Mouse (Mus musculus) hindlimb bud, embryonic 11.5 days (tissue): Measurements from ENCODE around the gene Tmem104.

Experiments
- DNase-seq: peaks from one replicate; pipeline ENCODE4 v3.0.0-alpha.2; 2012; ENCODE audit warnings: low read depth, low spot score; ENCODE audit errors: extremely low spot score

Tmem104 gene

GRCm38 (mm10) chr11:115166776-115167175 lies 20.5 kb upstream of the Tmem104 start:
- DNase-seq = no peak

- no peak for DNase-seq
Observed at GRCm38 (mm10) chr11:115167631-115168249, 19.5 kb upstream of the Tmem104 start.

DNA sequence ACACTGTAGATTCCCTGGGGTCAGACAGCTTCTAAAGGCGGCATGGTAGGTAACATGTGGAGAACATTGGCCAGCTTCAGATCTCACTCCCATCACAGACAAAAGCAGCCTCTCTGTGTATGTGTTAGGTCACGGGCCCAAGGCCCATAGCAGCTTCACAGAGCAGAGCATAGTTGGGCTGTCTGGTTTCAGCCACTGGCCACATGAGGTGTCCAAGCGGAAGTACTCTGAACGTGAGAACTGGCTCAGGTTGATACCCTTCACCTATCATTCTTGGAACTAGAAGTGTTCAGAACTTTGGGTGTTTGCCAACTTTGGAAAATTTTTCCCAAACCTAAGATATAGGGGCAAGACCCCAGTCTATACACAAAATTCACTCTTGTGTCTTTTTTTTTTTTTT lies 17.9 kb upstream of the Tmem104 start:
- no peak for DNase-seq

- no peak for DNase-seq
Observed at GRCm38 (mm10) chr11:115171125-115171524, 16.2 kb upstream of the Tmem104 start.

- no peak for DNase-seq
Observed at GRCm38 (mm10) chr11:115172825-115173287, 14.4 kb upstream of the Tmem104 start.

DNA sequence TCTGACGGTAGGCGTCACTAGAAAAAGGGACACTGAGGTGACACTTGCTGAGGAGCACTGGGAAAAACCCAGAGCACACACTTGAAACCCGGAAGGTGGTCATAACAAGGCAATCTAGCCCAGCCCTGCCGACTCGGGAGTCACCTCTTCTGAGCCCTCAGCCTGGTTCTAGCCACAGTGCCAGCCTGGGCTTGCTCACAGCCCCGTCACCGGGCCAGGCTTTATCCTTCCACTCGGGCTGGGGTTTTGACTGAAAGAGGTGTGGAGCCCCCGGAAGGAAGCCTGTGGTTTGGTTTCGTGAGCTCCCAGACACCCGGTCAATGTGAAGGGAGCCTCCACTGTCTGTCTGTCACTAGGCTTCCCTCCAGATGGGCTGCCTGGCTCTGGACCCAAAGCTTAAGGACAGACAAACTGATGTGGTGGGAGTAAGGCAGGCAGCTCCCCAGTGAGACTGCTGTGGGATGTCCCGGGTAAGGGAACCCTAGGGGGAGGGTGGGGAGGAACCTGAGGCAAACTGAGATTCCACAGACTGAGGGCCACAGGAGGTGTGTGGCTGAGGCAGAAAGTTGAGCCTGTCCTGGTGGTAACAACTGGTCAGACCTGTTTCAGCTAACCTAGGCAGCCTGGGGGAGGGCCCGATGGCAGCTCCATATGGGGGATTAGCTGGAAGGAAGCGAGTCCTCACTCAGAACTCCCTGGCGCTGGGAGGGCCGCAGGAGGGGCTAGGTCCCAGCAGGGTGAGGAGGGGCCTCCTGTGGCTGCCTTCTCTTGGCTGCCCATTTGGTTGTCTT lies 13.5 kb upstream of the Tmem104 start:
- no peak for DNase-seq

DNA sequence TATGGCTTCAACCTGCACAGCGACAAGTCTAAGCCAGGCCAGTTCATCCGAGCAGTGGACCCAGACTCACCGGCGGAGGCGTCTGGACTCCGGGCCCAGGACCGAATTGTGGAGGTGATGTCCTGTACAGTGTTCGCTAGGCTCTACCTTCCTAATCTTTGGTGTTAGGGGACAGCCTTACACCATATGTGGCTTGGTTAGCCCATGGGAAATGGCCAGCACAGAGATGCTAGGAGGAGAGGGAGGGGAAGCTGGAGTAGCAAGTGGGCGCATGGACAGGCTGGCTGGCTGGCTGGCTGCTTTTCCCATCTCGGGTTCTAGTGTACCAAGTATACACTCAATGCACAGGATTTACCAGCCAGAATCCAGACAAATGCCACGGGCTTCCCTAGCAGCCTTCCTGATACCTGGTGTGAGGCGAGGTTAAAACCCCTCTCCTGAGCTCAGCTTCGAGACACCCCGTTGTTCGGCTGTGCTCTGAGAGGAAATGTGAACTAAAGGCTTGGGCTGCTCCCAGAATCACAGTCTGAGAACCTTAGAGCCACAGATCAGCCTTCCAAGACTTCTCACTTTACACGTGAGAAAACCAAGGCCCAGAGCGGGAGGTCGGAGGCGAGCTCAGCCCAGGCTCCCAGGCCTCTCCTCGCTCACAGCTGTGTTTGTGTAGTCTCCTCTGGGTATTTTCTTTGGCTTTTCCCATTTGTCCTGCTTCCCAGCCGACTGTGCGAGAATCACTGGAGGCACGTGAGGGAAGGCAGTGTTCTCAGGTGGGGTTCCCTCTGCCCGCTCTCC lies 10.7 kb upstream of the Tmem104 start:
- DNase-seq = no peak

DNA sequence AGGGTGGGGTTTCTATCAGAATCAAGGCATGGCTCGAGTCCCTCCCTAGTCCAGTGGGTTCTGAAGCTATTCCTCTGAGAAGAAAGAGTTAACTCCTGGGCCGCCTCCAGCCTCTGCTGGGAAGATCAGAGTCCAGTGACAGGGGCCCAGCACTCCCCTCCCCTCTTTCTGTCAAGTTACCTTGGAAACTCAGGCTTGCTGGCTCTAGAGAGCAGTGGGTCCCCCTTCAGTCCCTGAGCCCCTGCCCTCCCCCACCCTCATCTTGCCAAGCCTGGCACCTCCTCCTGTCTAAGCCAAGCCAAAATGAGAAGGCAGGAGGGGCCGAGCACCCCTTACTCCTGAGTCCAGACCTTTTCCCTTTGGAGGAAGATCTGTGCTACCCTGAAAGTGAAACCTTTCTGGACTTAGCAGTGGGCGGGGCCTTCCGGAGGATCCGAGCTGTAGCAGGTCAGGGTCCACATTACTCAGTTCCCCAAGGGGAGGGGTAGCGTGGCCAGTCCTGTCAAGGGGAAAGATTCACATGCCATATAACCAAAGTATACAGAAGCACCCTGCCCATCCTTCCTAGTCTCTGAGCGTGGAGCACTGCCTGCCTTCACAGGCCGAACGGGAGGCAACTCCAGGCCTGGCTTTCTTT lies 9.6 kb upstream of the Tmem104 start:
- no peak for DNase-seq

DNA sequence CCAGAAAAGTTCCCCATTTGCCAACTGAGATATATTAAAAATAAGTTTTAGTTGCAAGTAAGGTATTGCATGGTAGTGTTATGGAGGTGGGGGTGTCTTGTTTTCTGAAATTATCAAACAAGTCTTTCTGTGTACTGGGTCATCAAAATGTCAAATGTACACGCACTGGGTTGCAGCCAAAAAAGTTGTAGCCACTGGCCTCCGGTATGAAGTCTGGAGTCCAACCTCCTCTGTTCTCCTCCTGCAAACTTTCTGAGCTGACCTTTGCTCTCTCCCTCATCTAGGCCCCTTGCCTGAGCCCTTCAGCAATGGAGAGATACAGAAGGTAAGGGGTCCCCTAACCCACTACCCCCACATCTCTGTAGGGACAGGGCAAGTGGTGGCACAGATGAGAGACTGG lies 8.5 kb upstream of the Tmem104 start:
- DNase-seq = no peak

DNA sequence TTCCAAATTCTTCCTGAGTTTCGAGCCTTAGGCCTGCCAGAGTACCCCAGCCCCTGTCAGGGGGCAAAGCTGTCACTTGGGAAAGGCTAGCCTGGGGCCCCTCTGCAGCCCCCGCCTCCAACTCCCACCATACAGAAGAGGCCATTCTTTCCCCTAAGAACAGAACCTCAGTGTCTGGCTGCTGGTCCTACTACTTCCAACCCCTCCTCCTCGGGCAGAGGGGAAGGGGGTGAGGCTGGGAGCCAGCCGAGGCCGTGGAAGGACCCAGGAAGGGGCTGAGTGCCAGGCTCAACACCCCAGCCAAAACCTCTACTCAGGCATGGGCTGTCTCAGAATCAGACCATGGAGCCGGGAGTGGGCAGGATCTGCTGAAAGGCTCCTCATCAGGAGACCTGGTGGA lies 8.1 kb upstream of the Tmem104 start:
- DNase-seq = no peak

DNA sequence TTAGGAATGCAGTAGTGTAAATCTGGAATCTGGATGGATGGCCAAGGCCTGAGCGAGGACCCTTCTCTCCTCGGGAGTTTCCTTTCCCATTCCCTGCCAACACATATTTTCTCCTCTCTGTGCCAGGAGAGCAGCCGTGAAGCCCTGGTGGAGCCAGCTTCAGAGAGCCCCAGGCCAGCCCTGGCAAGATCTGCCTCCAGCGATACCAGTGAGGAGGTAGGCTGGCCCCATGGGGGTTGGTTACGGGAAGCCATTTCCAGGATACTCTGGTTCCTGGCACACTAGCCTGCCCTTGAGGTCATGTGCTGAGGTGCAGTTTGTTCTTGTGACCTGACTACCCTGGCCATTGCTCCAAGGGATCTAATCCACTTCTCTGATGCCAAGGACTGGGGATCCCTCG lies 7.4 kb upstream of the Tmem104 start:
- DNase-seq = no peak

DNA sequence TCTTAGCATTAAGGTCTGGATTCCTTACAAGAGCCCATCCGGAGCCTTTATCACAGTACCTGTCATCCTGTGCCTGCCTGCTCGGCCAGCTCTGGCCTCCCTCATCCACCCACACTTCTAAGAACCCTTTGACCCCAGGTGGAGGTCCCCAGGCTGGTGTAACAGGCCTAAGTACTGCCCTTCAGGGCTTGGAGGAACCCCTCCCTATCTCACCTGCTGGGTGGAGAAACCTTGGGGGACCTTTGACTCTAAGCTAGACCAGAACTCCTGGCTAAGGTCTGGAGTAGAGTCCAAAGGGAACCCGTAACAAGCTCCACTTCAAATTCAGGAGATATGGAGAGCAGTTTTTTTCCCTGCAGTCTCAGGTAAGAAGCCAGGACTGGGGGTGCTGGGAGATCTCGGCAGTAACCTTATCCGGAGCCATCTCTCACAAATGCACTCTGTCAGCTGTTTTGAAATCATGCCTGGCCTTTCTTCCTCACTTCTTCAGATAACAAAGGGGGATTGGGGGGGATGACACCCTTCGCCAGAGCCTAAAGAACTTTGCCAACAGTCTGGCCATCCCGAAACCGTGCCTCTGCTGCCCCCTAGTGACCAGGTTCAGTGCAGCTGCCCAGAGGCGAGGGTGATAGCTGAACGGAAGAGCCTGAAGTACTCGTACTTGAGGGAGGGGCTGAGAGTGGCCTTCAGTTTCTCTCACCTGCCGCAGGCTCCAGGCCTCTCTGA lies 5.2 kb upstream of the Tmem104 start:
- DNase-seq = no peak

- DNase-seq = no peak
Observed at GRCm38 (mm10) chr11:115184973-115185372, 2.3 kb upstream of the Tmem104 start.

DNA sequence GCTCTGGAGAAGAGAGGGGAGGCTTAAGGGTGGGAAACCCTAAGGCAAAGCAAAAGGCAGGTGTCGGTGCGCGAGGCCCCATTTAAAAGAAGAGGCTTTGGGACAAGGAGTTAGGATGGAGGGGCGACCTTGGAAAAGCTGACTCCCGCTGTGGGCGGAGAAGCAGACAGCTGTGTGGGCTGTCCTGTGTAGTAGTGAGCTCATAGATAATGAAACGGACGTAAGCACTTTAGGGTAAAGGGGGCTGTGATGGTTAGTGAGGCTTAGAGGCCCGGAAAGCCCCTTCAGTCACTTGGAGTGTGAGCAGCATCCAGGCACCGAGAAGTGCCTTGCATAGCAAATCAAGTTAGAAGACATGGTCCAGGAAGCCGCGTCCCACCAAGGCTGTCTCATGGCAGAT lies 406 bp downstream of the Tmem104 start, which contains the start of gene Nat9:
Nat9 (minus strand) TSS at position 167 of the 400 bp plus-strand sequence.
- no peak for DNase-seq

DNA sequence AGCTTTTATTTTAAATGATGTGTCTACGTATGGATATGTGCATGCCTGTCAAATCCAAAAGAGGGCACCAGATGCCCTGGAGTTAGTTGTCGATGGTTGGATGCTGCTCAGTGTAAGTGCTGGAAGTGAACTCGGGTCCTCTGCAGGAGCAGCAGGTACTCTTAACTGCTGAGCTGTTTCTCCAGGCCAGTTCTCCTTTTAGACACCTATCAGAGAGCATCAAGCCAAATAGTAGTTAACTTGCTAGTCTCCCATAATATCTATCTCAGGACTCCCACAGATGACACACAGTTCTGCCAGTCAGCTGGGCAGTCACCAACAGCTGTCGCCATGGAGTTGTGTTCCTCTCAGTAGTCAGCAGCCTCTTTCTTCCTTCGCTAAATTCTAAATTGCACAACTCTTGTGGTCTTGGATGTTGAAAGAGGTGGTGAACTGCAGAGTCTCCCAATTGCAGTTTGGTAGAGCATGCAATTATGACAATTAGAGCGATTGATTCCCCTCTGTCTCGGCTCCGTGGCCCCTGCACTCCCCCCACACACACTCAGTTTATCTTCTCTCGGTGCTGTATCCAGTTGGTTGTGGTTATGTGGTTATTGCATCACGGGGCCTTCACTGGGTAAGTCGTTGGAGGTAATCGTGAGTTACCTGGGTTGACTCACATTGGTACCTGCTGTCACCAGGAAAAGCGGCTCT lies 1.4 kb downstream of the Tmem104 start:
- no peak for DNase-seq

DNA sequence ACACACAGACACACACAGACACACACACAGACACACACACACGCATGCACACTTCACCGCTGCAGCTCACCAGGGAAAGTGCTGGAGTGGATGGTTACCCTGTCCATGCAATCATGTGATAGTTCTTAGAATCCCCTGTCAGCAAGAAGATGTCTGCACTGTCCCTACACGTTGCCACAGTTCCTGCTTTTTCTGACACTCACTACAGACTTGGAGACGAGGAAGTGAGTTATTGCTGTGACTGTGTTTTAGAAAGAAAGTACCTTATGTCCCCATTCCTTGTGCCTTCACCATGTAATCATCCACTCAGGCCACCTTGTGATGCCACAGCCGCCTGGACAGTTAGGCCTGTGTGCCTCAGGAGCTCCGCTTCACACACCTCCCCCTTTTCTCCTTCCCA lies 2.0 kb downstream of the Tmem104 start:
- DNase-seq = no peak

GRCm38 (mm10) chr11:115192180-115192579 lies 4.9 kb downstream of the Tmem104 start:
- DNase-seq = no peak

GRCm38 (mm10) chr11:115194693-115195092 lies 7.4 kb downstream of the Tmem104 start:
- no peak for DNase-seq

DNA sequence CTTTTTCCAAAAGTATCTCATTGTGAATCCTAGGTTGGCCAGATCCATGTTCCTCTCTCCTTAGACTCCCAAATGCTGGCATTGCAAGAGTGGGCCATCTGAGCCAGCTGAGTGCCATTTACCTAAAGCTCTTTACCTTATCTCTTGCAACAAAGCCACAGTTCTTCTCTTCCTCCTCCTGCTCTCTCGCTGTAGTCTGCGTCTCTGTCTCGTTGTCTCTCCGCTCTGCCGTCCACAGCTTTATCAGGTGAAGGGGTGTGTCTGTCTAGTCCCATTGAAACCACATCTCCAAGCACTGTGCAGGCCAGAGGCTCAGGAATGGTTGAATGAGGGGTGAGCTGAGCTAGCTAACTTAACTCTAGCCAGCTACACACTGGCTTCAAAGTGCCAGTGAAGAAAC lies 8.6 kb downstream of the Tmem104 start:
- DNase-seq = no peak

- DNase-seq = no peak
Observed at GRCm38 (mm10) chr11:115197558-115197957, 10.3 kb downstream of the Tmem104 start.
